Mouse (Mus musculus) bone marrow macrophage, adult 2 months (primary cell): ENCODE measurements around the gene Ube2c. TPM values are rescaled to one million over a fixed set of nuclear protein-coding genes. Genes with fewer than 3 reads are reported as not detected.
"Not testable (repeated sequence)": the region's sequence is repeated elsewhere in the genome, so short reads cannot be mapped to it uniquely, and the experiment has no call there.

Experiments
- H3K27ac ChIP-seq: 2 replicates; pipeline ENCODE4 v1.5.1; 2012; ENCODE audit warnings: low read depth, low read length; ENCODE audit not compliant: insufficient read depth
- H3K4me1 ChIP-seq: 2 replicates; pipeline ENCODE4 v1.6.1; 2012; ENCODE audit warnings: low read length; ENCODE audit not compliant: control insufficient read depth, insufficient read depth
- H3K4me3 ChIP-seq: 2 replicates; pipeline ENCODE4 v1.5.1; 2012; ENCODE audit warnings: mild to moderate bottlenecking, low read length, moderate library complexity; ENCODE audit not compliant: insufficient read depth
- CTCF ChIP-seq: IDR thresholded peaks from 2 replicates; pipeline ENCODE4 v1.5.1; 2012; ENCODE audit warnings: low read depth, mild to moderate bottlenecking, low read length, moderate library complexity
- POLR2A ChIP-seq: IDR thresholded peaks from 2 replicates; pipeline ENCODE4 v1.6.1; 2012; ENCODE audit warnings: mild to moderate bottlenecking, low read depth, low read length, borderline replicate concordance
- polyA plus RNA-seq: library from polyadenylated mRNA; stranded (reverse); fragments of >200 nt; gene quantifications from 2 replicates; pipeline ENCODE4 v1.2.4, GENCODE M21; 2012; ENCODE audit not compliant: missing spikeins, insufficient read depth, insufficient read length

The Ube2c gene
- polyA plus RNA-seq, 1 experiment: 93.9 TPM

DNA sequence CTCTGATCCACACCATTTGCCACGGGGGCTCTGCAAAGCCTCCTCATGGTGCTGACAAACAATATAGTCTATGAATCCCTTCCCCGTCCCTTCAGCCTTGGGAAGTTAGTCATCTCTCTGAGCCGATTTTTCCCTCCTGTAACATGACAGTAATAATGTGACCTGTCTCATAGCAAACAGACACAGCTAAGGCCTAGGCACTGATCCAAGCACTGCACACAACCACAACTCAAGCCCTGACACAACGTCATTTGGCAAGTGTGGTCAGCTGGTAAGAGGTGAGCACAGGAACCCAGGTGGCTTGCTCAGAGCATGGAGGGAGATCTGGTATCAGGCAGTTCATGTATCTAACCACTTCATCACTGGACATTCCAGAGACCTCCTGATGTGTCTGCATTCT is 26.2 kb downstream of the Ube2c start:
- Histone ChIP-seq H3K27ac (no peak overlapping the region), H3K4me1 (0 out of 2 replicates have a peak, but pooled peaks cover under 1% of the 10 kb centered on the region), H3K4me3 (no peak overlapping the region)
- TF ChIP-seq POLR2A: no peak
- no peak for TF ChIP-seq CTCF

DNA sequence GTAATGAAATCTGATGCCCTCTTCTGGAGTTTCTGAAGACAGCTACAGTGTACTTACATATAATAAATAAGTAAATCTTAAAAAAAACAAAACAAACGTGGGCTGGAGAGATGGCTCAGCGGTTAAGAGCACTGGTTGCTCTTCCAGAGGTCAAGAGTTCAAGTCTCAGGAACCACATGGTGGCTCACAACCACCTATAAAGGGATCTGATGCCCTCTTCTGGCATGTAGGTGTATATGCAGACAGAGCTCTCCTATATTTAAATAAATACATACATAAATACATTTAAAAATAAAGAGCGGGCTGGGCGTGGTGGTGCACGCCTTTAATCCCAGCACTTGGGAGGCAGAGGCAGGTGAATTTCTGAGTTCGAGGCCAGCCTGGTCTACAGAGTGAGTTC is 28.9 kb downstream of the Ube2c start:
- H3K27ac ChIP-seq, H3K4me1 ChIP-seq, H3K4me3 ChIP-seq: not testable (repeated sequence)

DNA sequence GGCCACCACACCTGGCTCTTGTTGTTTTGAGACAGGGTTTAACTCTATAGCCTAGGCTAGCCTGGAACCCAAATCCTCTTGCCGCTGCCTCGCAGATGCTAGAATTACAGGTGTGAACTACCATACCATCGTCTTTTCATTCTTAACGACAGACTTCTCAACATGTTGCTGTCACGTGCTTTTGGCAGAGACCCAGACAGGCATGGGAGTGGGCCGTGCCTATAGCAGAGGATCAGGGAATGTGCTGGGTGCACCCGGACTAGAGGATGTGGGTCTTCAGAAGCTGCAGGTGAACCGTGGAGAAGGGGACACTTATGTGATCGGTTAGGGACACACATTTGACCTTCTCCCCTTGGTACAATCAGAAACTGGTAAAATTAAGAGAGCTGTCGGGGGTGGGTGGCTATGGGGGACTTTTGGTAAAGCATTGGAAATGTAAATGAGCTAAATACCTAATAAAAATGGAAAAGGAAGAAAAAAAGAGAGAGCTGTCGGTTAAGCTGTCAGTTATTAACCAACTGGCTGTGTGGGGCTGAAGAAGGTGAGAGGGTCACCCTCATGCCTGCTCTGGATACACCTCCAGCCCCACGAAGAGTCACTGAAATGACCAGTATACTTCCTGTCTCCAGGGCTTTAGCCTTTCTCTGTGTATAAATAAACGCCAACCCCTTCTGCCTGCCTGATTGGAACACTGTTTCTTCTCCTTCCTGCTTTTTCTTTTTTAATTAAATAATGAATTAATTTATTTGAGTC is 30.7 kb downstream of the Ube2c start:
- H3K4me3 ChIP-seq: no peak overlapping the region
- TF ChIP-seq CTCF (no peak), POLR2A (no peak)
- H3K27ac ChIP-seq: no peak overlapping the region
- peaks cover 9% of the 10 kb centered on the region for H3K4me1 ChIP-seq

DNA sequence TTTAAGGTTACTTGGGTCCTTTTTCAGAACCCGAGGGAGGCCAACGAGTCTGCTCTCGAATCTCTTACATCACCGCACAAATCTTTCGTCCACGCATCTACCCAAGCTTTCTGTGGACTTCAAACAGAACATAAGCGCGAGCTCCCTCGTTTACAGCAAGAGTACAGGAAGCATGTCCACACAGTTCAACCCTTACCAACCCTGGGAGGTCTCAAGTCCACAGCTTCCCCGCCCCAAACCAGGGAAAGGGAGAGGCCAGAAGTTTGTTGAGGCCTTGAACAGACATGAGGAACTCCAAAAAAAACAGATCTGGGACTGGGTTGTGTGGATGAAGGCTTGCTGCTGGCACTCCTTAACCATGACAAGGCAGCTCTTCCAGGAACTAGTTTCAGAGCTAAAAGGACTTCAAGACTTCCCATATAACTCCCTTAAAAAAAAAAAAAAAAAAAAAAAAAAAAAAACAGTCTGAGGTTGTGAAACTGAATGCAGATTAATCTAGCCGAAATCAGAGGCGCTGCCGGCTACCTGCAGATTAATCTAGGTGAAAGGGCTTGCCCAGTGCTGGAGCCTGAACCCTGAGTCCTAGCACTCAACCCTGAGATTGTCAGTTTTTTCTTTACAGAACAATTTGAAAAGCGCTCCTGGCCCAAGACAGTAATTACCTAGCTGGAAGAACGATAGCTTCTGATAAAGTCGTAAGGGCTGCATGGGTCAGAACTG is 33.7 kb downstream of the Ube2c start:
- H3K4me1 ChIP-seq: peaks cover 16% of the 10 kb centered on the region
- peak overlapping the region; percentile 92 for H3K4me3 ChIP-seq
- peak overlapping the region; percentile 41 for H3K27ac ChIP-seq
- no peak for TF ChIP-seq POLR2A
- TF ChIP-seq CTCF: no peak

DNA sequence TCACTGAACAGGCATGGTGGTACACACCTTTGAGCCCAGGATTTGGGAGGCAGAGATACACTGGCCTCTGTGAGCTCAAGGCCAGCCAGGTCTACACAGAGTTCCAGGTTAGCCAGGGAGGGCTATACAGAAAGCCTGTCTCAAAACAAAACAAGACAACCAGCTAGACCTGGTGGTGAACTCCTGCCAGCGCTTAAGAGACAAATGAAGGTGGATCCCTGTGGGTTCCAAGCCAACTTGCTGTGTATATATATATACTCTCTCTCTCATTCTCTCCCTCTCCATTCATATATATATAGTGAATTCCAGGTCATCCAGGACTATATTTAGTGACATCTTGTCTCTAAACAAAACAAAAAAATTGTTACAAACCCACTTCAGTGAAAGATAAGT is 34.2 kb downstream of the Ube2c start:
- H3K27ac ChIP-seq: no peak overlapping the region

DNA sequence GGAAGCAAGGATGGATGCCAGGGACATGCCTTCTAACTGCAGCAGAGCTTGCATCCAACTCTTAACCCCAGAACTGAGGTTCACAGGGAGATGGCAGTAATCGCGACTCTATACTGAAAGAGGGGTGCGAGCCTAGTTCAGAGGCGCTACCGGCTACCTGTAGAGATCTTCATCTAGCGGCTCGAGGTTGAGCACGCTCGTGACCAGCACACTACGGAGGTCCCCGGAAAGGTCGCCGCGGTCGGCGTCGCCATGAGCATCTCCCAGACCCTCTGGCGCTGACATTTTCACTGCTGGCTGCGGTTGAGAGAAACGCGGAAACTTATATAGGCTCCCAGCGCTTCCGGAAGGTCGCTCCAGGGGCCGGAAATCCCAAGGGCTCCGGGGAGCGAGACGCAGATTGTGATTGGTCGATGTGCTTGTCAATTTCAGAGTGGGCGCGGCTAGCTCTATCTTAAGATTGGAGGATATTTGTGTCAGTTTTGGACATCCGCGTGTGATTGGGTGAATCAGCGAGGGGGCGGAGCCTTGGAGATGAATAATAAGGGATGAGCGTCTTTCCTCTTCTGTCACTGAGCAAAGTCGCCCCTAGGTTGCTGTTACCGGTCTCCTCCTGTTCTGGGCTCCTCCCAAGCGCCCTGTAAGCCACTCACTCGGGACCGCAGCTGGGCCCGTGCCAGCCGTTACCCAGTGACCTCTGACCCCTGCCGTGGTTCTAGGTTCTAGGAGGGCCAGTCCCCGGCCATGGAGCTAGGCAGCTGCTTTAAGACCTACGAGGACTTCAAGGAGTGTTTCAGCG is 35.0 kb downstream of the Ube2c start, which contains the start of the genes Acot8 and Zswim3:
Gene Acot8, minus strand, starts transcription at position 350 of the 799 bp plus-strand sequence.
Gene Zswim3, plus strand, starts transcription at position 566 of the 799 bp plus-strand sequence.
- peak within 1 kb of the TSS; percentile 76 for H3K27ac ChIP-seq
- TF ChIP-seq CTCF (no peak), POLR2A (peak; percentile 82; the same call in 1 of the 2 replicates)
- peaks cover 16% of the 10 kb centered on the region for H3K4me1 ChIP-seq
- H3K4me3 ChIP-seq: peak within 1 kb of the TSS; percentile 92

More for the DNA sequence above, 34.2 kb downstream of the Ube2c start:
- Histone ChIP-seq H3K4me3 (peak overlapping the region; percentile 92), H3K4me1 (peaks cover 16% of the 10 kb centered on the region)
- no peak for TF ChIP-seq POLR2A
- no peak for TF ChIP-seq CTCF

DNA sequence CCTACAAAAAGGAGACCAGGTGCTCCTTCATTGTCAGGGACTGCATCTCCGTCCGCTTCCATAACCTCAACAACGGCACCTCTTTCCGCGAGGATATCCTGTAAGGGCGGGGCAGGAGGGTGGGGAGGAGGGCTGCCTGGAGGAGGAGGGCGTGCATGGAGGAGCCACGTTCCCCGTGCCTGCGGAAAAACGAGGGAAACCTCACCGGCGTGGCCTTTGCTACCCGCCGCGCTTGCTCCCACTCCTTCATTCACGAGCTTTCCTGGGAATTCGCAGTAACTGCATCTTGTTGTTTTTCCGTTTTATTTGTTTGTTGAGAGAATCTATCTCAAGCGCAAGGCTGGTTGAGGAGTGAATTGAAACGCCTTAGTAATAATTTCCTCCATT is 35.6 kb downstream of the Ube2c start:
- Histone ChIP-seq H3K4me3 (peak overlapping the region; percentile 88), H3K4me1 (peaks cover 16% of the 10 kb centered on the region), H3K27ac (peak overlapping the region; percentile 76)
- TF ChIP-seq POLR2A (no peak), CTCF (no peak)

DNA sequence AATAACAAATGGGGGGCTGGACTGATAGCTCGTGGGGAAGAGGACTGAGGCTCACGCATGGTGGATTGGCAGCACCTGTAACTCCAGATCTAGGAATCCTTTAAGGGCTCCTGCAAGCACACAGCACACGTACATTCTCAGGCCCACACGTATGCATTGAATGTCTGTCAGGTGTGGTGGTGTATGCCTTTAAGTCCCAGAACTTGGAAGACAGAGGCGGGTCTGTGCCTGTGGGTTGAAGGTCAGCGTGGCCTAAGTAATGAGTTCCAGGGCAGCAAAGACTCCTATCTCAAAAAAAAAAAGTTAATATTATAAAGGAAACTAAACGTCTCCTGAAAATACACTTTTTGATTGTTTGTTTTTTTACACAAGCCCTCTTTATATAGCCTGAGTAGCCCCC is 36.9 kb downstream of the Ube2c start:
- H3K4me1 ChIP-seq: peaks cover 16% of the 10 kb centered on the region
- TF ChIP-seq CTCF (no peak), POLR2A (no peak)
- H3K27ac ChIP-seq: no peak overlapping the region
- H3K4me3 ChIP-seq: no peak overlapping the region

DNA sequence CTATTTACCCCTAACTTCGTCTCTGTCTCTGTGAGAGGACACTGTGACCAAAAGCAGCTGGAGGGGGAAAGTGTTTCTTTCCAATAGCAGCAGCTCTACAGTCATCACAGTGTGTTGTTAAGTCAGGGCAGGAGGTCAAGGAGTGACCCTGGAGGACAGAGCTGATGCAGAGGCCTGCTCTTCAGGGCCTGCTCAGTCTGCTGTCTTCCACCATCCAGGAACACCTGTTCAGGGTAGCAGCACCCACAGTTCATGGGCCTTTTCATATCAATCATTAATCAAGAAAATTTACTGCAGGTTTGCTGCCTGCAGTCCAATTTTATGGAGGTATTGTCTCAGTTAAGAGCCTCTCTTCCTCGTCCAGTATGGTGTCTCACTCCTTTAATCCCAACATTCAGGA is 43.9 kb downstream of the Ube2c start:
- TF ChIP-seq POLR2A (no peak), CTCF (no peak)
- Histone ChIP-seq H3K4me1 (peaks cover 8% of the 10 kb centered on the region), H3K4me3 (no peak overlapping the region), H3K27ac (no peak overlapping the region)
